Mouse (Mus musculus): ENCODE measurements at regions not wholly inside any gene's neighbourhood (a gene's known extent, or its start where the extent isn't known, plus 50 kb on each side); places are given as distances from the start of the nearest gene placed in this dataset.

DNA sequence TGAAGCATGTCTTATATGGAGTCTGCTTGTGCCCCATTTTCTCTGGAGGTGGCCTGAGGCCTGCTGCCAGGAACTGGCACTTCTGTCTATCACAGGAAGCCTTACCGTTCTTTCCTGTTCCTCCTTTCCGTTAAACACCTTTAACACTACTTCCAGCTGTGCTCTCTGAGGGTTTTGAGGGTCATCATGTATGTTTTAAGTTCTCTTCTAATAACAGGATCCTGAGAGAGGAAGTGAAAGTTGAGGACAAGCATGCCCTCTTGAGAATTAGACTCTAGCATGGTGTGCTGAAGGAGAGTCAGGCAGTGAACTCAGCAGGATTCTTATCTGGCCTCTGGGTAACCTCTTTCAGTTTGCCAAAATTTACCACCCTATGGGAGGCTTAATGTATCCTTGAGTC lies 418.0 kb upstream of the 9430069I07Rik start:
- ATAC-seq (ENCODE audit: low TSS enrichment) = no peak

DNA sequence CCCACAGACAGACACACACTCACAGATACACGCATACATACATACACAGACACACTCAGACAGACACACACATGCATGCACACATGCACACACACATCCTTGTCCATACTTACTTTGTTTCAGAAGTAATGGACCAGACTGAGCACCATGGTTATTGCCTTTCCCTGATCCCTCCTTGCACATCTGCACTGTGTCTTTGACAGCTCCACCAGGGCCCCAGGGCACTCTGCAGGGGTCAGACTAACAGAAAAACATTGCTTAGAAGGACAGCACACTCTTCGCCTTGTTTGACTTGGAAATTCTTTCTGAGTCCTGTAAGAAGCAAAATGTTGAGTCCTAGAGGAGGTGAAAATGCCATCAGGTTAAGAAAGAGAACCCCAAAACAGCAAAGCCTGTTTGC lies 394.1 kb upstream of the 9430069I07Rik start:
- ATAC-seq (ENCODE audit: low TSS enrichment) = no peak

DNA sequence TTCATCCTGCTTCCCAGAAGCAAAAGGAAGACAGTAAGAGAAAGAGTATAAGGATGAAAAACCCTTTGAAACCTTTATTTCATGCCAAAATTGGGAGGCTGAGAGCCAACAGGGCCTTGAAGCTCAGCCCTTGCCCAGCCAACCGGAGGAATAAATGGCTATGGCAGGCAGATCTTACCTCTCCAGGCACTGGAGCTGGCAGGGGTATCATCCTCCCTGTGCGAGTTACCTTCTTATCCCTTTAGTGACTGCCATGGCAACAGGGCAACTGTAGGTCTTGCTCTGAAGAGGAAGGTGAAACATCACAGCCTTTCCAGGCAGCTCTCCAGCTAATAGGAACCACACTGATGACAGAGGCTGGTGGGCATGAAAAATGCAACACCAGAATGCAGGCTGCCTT lies 393.3 kb upstream of the 9430069I07Rik start:
- ATAC-seq (ENCODE audit: low TSS enrichment) = no peak

DNA sequence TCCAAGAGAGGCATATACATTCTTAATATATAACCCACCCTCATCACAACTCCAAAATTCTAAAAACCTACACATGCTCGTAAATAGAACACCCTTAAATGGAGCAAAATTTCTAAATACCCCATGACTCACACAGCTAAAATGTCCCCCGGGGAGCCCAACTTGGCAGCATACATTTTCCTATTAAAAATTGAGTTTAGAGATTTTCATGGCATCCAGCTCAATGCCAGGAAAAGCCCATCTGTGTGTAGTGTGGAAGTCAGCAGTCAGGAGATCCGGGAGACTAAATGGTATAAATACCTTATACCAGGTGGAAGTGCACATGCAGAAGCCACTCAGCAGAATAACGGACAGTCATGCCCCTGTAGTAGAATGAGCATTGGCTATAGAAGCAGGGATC lies 389.4 kb upstream of the 9430069I07Rik start:
- ATAC-seq (ENCODE audit: low TSS enrichment) = peak; percentile 64

DNA sequence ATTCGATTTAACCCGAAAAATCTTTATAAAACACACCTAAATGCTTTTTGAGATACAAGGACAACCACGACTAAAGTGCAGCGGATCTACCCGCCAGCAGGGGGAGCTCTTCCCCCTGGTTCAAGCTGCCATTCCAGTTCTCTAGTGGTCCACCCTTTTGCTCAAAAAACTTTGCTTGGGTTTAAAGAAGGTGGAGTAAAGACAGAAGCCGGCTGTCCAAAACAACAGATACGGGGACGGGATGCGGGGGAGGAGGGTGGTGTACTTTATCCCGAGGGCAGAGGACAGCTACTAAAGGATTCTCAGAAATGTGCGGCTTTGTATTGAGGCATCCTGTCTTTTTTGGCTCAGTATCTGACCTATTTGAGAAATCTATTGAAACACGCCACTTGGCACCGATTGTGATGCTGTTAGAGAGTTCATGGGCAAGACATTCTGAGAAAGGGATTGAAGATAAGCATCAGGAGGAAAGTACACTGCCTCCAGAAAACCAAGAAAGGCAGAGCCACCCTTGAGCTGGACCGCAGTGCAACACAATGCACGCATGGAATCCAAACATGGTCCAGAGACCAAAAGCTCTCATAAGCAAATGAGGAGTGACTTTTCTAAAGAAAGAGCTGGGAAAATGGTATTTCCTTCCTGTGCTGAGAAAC lies 385.6 kb upstream of the 9430069I07Rik start:
- ATAC-seq (ENCODE audit: low TSS enrichment) = peak; percentile 73

DNA sequence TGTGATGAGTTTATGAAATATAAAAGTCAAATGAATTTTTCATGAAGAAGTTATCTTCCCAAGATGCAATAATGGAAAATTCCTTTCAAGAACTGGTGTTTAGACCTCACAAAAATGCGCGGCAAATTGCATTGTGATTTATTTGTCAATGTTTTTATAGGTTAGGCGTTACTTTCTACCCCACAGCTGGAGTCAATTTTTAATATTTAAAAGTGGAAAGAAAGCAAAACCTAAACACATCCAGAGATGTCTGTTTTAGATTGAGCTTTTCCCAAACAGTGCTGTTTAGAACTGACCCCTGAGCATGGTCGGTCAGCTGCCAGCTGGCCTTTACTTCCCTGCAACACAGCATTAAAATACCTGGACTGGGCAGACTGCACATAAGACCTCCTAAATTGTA lies 383.8 kb upstream of the 9430069I07Rik start:
- ATAC-seq (ENCODE audit: low TSS enrichment) = no peak

Data from frontal cortex, adult (tissue).